Mouse (Mus musculus) ES-Bruce4 (cell line): ENCODE data around the gene Prpf8. TPM values are rescaled to one million over a fixed set of nuclear protein-coding genes. Genes with fewer than 3 reads are reported as not detected.

ENCODE experiments used
- H3K27ac ChIP-seq: 2 replicates; pipeline ENCODE4 v1.5.1; 2012; ENCODE audit warnings: low read length, inconsistent platforms; ENCODE audit not compliant: insufficient read depth
- H3K27me3 ChIP-seq: 2 replicates; pipeline ENCODE4 v1.6.1; 2012; ENCODE audit warnings: mild to moderate bottlenecking, low read length, inconsistent platforms; ENCODE audit not compliant: control insufficient read depth, poor library complexity, insufficient read depth, severe bottlenecking
- H3K36me3 ChIP-seq: 2 replicates; pipeline ENCODE4 v1.6.1; 2012; ENCODE audit warnings: inconsistent platforms, mild to moderate bottlenecking, low read length, moderate library complexity; ENCODE audit not compliant: control insufficient read depth, poor library complexity, insufficient read depth, severe bottlenecking
- H3K4me1 ChIP-seq: one replicate; pipeline ENCODE4 v1.8.1; 2011; ENCODE audit warnings: low read length; ENCODE audit not compliant: control insufficient read depth, insufficient read depth
- H3K4me3 ChIP-seq: 2 replicates; pipeline ENCODE4 v1.5.1; 2011; ENCODE audit warnings: low read depth, mild to moderate bottlenecking, low read length
- H3K9ac ChIP-seq: 2 replicates; pipeline ENCODE4 v1.6.1; 2012; ENCODE audit warnings: low read depth, mild to moderate bottlenecking, inconsistent platforms; ENCODE audit not compliant: poor library complexity, severe bottlenecking
- H3K9me3 ChIP-seq: replicated peaks from 2 replicates; pipeline ENCODE4 v1.6.1; 2012; ENCODE audit warnings: mild to moderate bottlenecking, low read length, inconsistent platforms; ENCODE audit not compliant: control insufficient read depth, poor library complexity, insufficient read depth, severe bottlenecking
- CTCF ChIP-seq: IDR thresholded peaks from one replicate; pipeline ENCODE4 v1.8.1; 2011; ENCODE audit warnings: low read depth, low read length
- EP300 ChIP-seq: IDR thresholded peaks from 2 replicates; pipeline ENCODE4 v1.6.1; 2011; ENCODE audit warnings: low read depth, low read length; ENCODE audit not compliant: insufficient read depth
- POLR2A ChIP-seq: IDR thresholded peaks from one replicate; pipeline ENCODE4 v1.8.1; 2011; ENCODE audit warnings: low read length; ENCODE audit not compliant: insufficient read depth
- polyA plus RNA-seq: library from polyadenylated mRNA; stranded (reverse); fragments of >200 nt; gene quantifications from 2 replicates; pipeline ENCODE4 v1.2.4, GENCODE M21; 2011; ENCODE audit warnings: low read depth; ENCODE audit not compliant: missing spikeins, insufficient read depth, insufficient read length

Gene Prpf8
- polyA plus RNA-seq, 1 experiment = 212 TPM

DNA sequence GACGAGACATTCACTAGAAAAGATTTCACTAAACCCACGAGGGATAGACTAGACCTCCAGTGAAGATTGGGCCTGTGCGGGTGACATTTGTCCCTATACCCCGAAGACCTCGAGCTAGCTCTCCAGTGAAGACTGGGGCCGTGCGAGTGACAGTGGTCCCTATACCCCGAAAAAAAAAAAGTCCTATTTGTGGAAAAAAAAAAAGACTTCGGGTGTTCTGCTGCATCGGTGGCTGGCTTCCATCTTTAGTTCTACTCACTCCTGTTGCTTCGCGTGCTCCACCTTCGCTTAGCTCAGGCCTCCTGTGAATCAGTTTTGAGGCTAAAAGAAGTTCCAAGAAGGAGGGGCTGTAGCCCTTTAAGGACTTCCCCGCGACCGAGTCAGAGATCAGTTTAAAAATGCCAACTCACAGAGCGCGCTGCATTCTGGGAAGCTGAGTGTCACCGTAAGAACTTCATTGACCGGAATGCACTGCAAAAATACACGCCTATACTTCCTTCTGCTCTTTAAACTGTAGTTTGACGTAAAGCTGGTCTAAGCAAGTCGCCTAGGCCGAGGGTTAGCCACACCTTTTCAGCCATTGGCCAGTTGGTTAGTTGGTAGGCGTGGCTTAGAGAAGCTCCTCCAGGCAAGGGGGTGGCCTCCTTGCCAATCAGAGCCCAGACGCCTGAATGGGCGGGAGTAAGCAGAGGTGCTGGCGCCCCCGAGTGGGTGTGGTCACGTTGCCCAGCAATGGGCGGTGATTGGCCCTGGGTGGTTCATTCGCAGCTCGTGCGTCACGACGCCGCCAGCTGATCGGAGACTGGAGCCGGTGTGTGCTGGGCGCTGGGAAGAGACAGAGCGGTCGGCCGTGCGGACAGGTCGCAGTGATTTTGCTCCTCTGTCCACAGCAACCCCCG lies 25.5 kb upstream of the Prpf8 start, which contains the start of gene Tlcd2:
Gene Tlcd2 (plus strand): TSS at position 872 of the 899 bp plus-strand sequence.
- no peaks in the 10 kb centered on the region for H3K9me3 ChIP-seq
- no peaks in the 10 kb centered on the region for H3K27me3 ChIP-seq
- H3K9ac ChIP-seq = peak within 1 kb of the TSS; percentile 92
- H3K36me3 ChIP-seq = peaks cover 5% of the 10 kb centered on the region
- peak within 1 kb of the TSS; percentile 93 for H3K27ac ChIP-seq
- H3K4me1 ChIP-seq = no peaks in the 10 kb centered on the region
- peak; percentile 53 for TF ChIP-seq POLR2A
- peak; percentile 47; the same call in 1 of the 2 replicates for TF ChIP-seq EP300
- TF ChIP-seq CTCF = no peak
- peak within 1 kb of the TSS; percentile 76 for H3K4me3 ChIP-seq

DNA sequence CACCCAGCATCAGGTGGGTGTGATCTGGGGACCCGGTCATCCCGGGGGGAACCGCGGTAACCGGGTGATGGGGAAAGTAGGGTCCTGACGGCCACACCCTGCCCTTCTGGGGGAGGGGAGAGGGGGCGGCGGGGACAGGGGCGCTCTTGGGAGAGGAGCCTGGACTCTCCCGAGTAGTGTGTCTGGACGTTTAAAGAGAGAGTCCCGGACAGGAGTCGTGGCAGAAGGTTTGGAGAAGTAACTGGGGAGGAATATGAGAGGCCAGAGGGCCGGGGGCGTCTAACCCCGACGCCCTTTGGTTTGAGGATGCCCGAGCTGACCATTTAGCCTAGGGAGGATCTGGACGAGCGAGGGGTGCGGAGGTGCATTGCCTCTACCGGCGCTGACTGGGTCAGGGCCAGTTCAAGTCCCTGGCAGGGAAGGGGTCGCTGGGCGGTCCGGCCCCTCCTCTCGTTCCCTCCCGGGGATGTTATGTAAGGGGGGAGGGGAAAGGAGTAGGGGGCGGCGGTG lies 24.8 kb upstream of the Prpf8 start:
- Histone ChIP-seq H3K27me3 (no peaks in the 10 kb centered on the region), H3K9ac (peak overlapping the region; percentile 70), H3K9me3 (no peaks in the 10 kb centered on the region), H3K36me3 (peaks cover 5% of the 10 kb centered on the region), H3K4me1 (no peaks in the 10 kb centered on the region), H3K4me3 (peak overlapping the region; percentile 63), H3K27ac (peak overlapping the region; percentile 61)
- TF ChIP-seq CTCF (no peak), EP300 (no peak), POLR2A (no peak)

DNA sequence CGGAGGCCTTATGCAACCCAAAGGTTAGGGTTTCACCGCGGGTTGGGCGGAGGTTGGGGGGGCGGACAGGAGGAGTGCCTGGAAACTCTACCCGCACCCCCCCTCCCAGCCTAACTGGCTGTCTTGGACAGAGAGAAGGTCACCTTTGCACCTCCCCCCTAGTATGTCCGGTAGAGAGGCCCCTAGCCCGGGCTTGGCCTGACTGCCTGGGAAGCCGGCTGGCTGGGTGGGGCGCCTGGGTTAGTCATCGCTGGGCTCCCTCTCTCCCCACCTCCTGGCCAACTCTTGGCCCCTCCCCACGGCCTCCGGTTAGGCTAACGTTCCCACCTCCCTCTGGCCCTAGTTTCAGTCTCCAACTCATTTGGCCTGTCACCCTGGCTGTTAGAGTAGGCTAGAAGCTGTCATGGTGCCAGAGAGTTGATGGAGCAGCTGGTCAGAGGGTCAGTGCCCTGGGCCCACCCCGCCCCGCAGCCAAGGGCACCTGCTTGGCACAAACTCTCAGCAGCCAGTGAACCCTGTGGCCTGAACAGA lies 24.3 kb upstream of the Prpf8 start:
- Histone ChIP-seq H3K27me3 (no peaks in the 10 kb centered on the region), H3K4me1 (no peaks in the 10 kb centered on the region), H3K36me3 (peaks cover 5% of the 10 kb centered on the region), H3K9ac (peak overlapping the region; percentile 70), H3K27ac (peak overlapping the region; percentile 92), H3K4me3 (peak overlapping the region; percentile 63), H3K9me3 (no peaks in the 10 kb centered on the region)
- TF ChIP-seq EP300 = peak; percentile 57; the same call in 1 of the 2 replicates
- no peak for TF ChIP-seq CTCF

DNA sequence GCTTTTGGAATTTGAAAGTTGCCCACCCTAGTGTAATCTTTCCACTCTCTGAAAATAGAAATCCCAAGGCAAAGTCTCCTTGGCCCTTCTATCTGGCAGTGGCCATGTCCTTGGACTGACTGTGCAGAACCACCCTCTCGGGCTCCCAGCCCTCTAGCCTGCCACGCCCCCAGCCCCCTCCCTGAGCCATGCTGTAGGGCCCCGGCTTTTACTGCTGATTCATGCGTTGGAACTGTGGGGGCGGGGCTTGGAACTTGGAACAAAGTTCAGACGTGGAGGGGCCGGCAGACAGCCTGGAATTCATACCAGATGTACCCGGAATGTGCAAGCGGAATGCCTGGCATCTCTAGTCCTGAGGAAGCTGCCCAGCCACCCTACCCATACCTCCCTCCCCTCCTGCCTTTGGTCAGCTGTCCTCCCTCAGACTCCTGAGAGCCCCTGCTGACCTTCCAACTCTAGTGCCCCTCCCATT lies 23.7 kb upstream of the Prpf8 start:
- Histone ChIP-seq H3K27ac (peak overlapping the region; percentile 92), H3K36me3 (peaks cover 5% of the 10 kb centered on the region)

DNA sequence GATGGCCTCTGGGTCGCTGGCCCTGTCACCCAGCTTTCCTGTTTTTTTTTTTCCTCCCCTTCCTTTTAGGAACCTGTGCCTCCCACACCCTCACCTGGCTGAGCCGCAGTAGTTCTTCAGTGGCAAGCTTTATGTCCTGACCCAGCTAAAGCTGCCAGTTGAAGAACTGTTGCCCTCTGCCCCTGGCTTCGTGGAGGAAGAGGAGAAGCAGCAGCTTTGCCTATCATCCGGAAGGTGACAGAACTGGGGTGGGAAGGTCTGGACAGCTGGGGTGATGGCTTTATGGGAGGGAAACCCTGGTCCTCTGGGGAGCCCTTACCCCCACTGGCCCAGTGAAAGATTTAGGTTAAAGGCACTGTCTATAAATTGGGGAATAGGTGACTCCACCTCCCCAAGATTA lies 23.0 kb upstream of the Prpf8 start:
- Histone ChIP-seq H3K4me1 (no peaks in the 10 kb centered on the region), H3K27ac (0 out of 2 replicates have a peak overlapping the region, but pooled peaks have one; percentile 20), H3K4me3 (no peak overlapping the region)

More for the DNA sequence above, 23.7 kb upstream of the Prpf8 start:
- TF ChIP-seq CTCF (no peak), POLR2A (no peak), EP300 (no peak)
- Histone ChIP-seq H3K9me3 (no peaks in the 10 kb centered on the region), H3K9ac (peak overlapping the region; percentile 70), H3K4me3 (peak overlapping the region; percentile 49), H3K27me3 (no peaks in the 10 kb centered on the region), H3K4me1 (no peaks in the 10 kb centered on the region)

DNA sequence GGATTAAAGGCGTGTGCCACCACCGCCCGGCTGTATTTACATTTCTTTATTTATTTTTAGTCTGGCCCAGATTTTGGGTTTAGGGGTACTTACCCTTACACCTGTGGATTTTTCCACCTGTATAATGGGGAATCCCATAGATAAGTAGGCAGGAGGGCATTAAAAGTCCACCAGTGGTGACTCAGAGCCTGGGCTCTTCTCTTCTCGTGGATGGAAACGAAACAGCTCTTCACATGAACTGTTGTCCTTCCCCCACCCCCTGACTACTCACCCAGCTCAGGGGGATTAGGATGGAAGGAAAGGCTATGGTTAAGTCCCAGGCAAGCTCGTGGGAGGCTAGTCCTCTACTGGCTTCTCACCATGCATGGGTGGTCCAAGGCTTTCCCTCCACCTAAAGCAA lies 22.2 kb upstream of the Prpf8 start:
- Histone ChIP-seq H3K9ac (no peak overlapping the region), H3K4me1 (no peaks in the 10 kb centered on the region), H3K27ac (no peak overlapping the region), H3K4me3 (no peak overlapping the region), H3K36me3 (peaks cover 5% of the 10 kb centered on the region), H3K27me3 (no peaks in the 10 kb centered on the region), H3K9me3 (no peaks in the 10 kb centered on the region)
- no peak for TF ChIP-seq EP300
- TF ChIP-seq CTCF = no peak
- no peak for TF ChIP-seq POLR2A

More for the DNA sequence above, 23.0 kb upstream of the Prpf8 start:
- Histone ChIP-seq H3K36me3 (peaks cover 5% of the 10 kb centered on the region), H3K9ac (peak overlapping the region; percentile 70; the same call in 1 of the 2 replicates), H3K27me3 (no peaks in the 10 kb centered on the region), H3K9me3 (no peaks in the 10 kb centered on the region)
- TF ChIP-seq EP300 (no peak), POLR2A (no peak), CTCF (no peak)
